Mouse (Mus musculus): ENCODE results near the gene Mkrn3. TPM values are rescaled to one million over a fixed set of nuclear protein-coding genes. Genes with fewer than 3 reads are reported as not detected.

Gene Mkrn3
- total RNA-seq, 2 experiments from 2014 or later: 0.33 to 0.56 TPM

DNA sequence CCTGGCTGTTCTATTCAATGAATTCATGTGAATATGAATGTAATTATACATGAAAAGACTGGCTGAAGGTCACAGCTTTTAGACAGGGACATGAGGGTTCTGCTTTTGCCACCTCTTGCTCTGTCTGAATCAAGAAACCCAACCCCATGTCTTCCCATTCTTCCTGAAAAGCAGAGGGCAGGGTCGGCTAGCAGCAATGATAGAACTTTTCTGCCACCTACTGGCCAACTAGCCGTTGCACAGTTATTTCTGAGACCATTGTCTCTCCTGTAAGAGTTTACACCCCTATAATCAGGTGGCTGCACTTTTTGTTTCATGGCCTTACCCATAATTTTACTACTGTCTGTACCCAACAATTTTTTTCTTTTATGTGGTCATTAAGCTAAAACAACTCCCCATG, 37.5 kb downstream of the Mkrn3 start:
- DNase-seq (ENCODE audit: low spot score in 2 of 2): peak; percentile 22 to 37

DNA sequence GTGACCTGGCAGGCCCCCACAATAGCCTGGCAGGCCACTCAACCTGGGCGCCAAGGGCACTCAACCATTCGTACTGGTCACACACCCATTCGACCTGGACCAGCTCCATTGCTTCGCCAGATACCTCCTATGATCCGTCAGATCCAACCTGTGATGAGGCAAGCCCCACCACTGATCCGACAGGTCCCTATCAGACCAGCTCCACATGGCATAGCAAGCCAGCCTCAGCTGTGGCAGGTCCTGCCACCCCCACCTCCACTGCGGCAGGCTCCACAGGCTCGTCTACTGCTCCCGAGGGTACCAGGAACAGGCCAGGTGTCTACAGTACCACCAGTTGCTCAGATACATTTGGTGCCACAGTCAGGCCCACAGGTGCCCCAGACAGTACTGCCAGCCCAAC, 41.4 kb downstream of the Mkrn3 start:
- no peak for DNase-seq (ENCODE audit: low spot score in 2 of 2)

DNA sequence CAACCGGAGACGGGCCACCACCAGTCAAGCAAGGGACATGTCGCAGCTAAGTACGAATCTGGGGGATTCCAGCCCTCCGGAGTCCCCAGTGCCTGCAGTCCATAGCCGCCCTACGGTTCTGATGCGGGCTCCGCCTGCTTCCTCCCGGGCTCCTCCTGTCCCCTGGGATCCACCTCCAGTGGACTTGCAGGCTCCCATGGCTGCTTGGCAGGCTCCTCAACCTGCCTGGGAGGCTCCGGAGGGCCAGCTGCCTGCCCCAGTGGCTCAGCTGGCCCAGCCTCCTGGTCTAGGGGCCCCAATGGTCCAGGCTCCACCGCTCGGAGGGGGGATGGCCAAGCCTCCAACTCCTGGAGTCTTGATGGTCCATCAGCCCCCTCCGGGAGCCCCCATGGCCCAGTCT, 42.6 kb downstream of the Mkrn3 start:
- no peak for DNase-seq (ENCODE audit: low spot score in 2 of 2)

DNA sequence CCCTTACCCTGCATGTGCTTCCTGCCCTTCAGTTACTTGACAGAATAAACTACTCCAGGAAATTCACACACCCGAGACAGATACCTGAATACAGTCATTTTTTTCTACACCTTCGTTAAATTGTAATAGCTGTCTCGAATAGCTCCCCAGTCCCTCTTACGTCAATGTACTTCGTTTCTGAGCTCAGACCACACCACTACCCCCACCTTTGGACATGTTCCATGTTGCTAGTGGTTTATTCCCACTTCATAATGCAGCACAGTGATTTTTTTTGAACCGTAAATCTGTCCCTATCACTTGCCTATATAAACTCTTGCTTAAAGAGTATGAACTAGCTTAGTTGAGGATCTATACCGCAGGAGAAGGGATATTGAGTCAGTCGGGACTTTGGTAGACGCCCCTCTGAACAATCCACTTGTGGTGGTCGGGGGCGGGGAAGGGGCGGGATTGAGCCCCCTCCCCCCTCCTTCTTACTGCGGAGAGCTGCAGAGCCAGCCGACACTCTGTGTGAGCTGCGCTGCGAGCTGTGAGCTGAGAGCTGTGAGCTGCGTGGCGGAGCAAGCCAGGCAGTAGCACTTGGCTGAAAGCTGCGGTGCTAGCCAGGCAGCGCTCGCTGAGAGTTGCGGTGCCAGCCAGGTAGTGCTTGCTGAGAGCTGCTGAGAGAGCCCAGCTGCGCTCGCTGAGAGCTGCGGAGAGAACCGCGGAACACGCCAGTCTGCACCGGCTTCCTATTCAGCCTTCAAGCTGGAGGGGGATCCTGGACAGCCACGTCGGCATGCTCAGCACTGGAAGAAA, 43.2 kb downstream of the Mkrn3 start, which contains the start of gene Magel2:
Gene Magel2 (plus strand): TSS at position 501 of the 795 bp plus-strand sequence.
- DNase-seq (ENCODE audit: low spot score in 2 of 2): no peak

DNA sequence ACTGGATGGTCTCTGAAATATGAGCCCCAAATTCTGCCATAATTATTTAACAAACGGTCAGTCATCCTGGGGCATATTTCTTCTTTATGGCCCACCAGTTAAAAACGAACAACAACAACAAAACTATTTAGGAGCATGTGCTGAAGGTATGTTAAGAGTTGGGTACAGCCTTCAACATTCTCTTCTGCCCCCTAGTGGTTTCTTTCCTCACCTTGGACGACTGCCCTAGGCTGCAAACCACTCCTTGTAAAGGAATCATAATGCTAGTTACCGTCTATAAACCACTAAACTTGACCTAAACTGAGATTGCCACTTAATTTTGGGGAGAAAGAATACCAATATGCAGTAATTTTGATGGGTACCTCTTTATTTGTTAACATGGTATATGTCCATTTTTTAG, 44.3 kb downstream of the Mkrn3 start:
- DNase-seq (ENCODE audit: low spot score in 2 of 2): no peak

Other genes starting within 250 kb of the Mkrn3 start
- 100 to 1,000 TPM; 109 to 118 TPM for gene Ndn, start 73.6 kb downstream of the Mkrn3 start, total RNA-seq (2021)
- 1 to 10 TPM; 1.3 to 1.5 TPM for gene Magel2, start 43.1 kb downstream of the Mkrn3 start, total RNA-seq (2021)
- gene Peg12, start 44.4 kb upstream of the Mkrn3 start, total RNA-seq (2021): under 1 TPM; 0.14 to 0.23 TPM

All from left cerebral cortex, adult 18-20 months (tissue).